Mouse (Mus musculus): ENCODE data around the gene Poll. TPM values are rescaled to one million over a fixed set of nuclear protein-coding genes. Genes with fewer than 3 reads are reported as not detected.

Gene Poll
- polyA plus RNA-seq, 1 experiment from 2014 or later: 16.4 TPM

DNA sequence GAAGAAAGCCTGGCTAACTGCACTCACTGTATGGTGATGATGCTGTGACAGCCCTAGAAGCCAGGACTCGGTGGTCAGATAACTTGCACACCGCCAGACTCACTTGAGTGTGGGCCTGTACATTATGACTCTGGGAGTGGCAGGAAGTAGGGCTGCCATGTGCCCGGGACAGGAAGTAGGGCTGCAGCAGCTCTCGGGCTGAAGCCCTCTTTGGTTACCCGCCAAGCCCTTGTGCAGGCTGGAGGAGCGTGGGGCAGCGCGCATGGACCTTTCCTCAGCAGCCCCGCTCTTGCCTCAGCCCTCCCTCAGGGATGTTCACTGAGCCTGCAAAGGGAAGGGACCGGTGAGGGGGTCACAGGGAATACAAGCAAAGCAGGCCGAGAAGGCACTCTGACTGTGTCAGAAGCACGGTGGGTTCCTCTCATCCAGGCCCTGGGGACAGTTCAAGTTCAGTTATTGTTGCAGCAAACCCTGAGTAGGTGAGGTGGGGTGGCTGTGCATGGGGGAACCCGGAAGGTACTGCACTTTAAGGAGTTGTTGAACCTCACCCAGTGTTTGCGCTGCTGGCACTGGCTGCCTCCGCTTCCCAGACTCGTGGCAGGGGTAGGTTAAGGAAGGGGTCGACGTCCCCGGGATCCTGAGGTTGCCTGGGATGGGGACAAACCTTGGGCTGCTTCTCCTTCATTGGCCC, 14.8 kb upstream of the Poll start:
- H3K4me2 ChIP-seq (replicated peaks; ENCODE audit: low read depth, low read length): no peak overlapping the region
- peaks cover 5% of the 10 kb centered on the region; the same call in 1 of the 2 replicates for H3K4me1 ChIP-seq (replicated peaks; ENCODE audit: control insufficient read depth, insufficient read depth, low read length)
- H3K9ac ChIP-seq (ENCODE audit: low read depth, low read length): no peak overlapping the region
- no peak overlapping the region for H3K27ac ChIP-seq (ENCODE audit: low read depth, low read length)
- H3K9me3 ChIP-seq (ENCODE audit: control insufficient read depth, low read length): no peaks in the 10 kb centered on the region
- peaks cover 2% of the 10 kb centered on the region for H3K27me3 ChIP-seq (ENCODE audit: control insufficient read depth, insufficient read depth, low read length)
- WGBS: 60% methylated on average over 19 of the region's 19 CpGs
- no peak for ATAC-seq (ENCODE audit: low FRiP score)
- H3K4me3 ChIP-seq (ENCODE audit: low read depth, low read length): no peak overlapping the region
- 0 out of 2 replicates have a peak, but pooled peaks cover 2% of the 10 kb centered on the region for H3K36me3 ChIP-seq (ENCODE audit: control insufficient read depth, insufficient read depth, low read length)
- DNase-seq (ENCODE audit: low spot score): no peak

DNA sequence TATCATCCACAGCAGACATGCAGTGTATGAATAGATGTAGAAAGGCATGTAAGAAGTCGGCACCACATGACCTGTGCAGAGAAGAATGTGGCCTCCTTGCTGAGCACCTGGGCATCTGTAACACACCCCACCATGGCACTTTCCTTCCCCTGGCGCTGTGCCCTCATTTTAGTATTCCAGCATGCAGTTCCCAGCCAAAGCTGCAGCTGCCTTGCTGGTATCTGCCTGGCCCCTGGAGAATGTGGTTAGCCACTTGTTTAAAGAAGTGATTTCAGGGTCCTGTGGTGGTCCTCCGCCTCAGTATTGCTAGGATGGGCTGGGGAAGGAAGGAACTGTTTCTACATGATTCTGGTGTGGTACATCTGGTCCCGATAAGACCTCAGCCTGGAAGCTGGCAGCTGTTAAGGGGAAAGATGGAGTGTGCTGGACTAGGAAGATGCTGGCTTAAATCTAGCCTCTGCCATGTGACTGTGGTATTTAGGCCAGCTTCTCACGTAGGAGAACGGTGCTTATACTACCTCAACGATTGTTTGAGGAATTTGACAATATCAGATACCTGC, 14.1 kb upstream of the Poll start:
- 79% methylated on average over 7 of the region's 7 CpGs for WGBS
- Histone ChIP-seq H3K4me2 (replicated peaks; ENCODE audit: low read depth, low read length) (no peak overlapping the region), H3K36me3 (ENCODE audit: control insufficient read depth, insufficient read depth, low read length) (0 out of 2 replicates have a peak, but pooled peaks cover 2% of the 10 kb centered on the region)

DNA sequence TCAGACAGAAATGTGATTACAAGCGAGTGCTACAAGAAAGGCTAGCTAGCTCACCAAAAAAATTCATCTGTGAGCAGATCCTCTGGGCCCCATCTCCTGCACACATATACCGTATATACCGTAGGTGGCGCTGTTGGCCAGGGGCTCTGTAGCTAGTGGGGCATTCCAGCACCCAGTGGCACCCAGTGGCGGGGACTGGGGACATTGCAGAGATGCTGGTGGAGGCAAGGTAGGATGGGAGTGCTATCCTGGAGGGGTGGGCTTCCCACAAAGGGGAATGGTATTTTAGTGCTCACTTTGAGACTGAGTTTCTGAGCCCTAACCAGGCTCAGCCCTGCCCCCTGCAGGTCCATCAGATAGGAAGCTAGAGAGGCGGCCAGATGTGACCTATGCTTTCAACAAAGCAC, 13.5 kb upstream of the Poll start:
- 0 out of 2 replicates have a peak, but pooled peaks have one; percentile 33 for ATAC-seq (ENCODE audit: low FRiP score)
- peak; percentile 74 for DNase-seq (ENCODE audit: low spot score)
- peaks cover 2% of the 10 kb centered on the region for H3K27me3 ChIP-seq (ENCODE audit: control insufficient read depth, insufficient read depth, low read length)
- no peak overlapping the region for H3K4me3 ChIP-seq (ENCODE audit: low read depth, low read length)
- H3K36me3 ChIP-seq (ENCODE audit: control insufficient read depth, insufficient read depth, low read length): 0 out of 2 replicates have a peak, but pooled peaks cover 2% of the 10 kb centered on the region
- WGBS: 29% methylated on average over 6 of the region's 6 CpGs
- H3K4me2 ChIP-seq (replicated peaks; ENCODE audit: low read depth, low read length): no peak overlapping the region
- peaks cover 5% of the 10 kb centered on the region; the same call in 1 of the 2 replicates for H3K4me1 ChIP-seq (replicated peaks; ENCODE audit: control insufficient read depth, insufficient read depth, low read length)
- H3K9ac ChIP-seq (ENCODE audit: low read depth, low read length): no peak overlapping the region
- H3K27ac ChIP-seq (ENCODE audit: low read depth, low read length): no peak overlapping the region
- no peaks in the 10 kb centered on the region for H3K9me3 ChIP-seq (ENCODE audit: control insufficient read depth, low read length)

More for the DNA sequence above, 14.1 kb upstream of the Poll start:
- peaks cover 2% of the 10 kb centered on the region for H3K27me3 ChIP-seq (ENCODE audit: control insufficient read depth, insufficient read depth, low read length)
- H3K9ac ChIP-seq (ENCODE audit: low read depth, low read length): no peak overlapping the region
- DNase-seq (ENCODE audit: low spot score) (no peak), ATAC-seq (ENCODE audit: low FRiP score) (no peak)
- no peaks in the 10 kb centered on the region for H3K9me3 ChIP-seq (ENCODE audit: control insufficient read depth, low read length)
- peaks cover 5% of the 10 kb centered on the region; the same call in 1 of the 2 replicates for H3K4me1 ChIP-seq (replicated peaks; ENCODE audit: control insufficient read depth, insufficient read depth, low read length)
- no peak overlapping the region for H3K27ac ChIP-seq (ENCODE audit: low read depth, low read length)
- H3K4me3 ChIP-seq (ENCODE audit: low read depth, low read length): no peak overlapping the region

DNA sequence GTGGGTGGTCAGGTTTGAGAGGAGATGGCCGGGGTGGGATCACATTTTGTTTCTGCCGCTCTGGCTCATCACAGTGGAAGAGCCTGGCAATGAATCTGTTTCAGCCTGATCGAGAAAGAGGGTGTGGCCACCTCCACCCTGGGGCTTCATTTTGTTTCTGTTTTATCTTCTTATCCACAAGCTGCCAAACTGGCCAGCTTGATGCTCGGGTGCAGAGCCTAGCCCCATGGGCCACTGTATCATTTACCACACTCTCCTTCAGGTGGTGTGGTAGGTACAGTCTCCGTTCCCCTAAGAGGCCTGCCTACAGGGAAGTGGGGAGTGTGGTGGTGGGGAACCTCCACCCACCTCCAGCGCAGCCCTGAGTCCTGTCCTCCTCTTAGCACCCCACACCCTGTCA, 12.7 kb upstream of the Poll start:
- Histone ChIP-seq H3K4me3 (ENCODE audit: low read depth, low read length) (no peak overlapping the region), H3K4me2 (replicated peaks; ENCODE audit: low read depth, low read length) (no peak overlapping the region), H3K27me3 (ENCODE audit: control insufficient read depth, insufficient read depth, low read length) (peaks cover 2% of the 10 kb centered on the region), H3K9me3 (ENCODE audit: control insufficient read depth, low read length) (no peaks in the 10 kb centered on the region), H3K36me3 (ENCODE audit: control insufficient read depth, insufficient read depth, low read length) (no peaks in the 10 kb centered on the region), H3K27ac (ENCODE audit: low read depth, low read length) (no peak overlapping the region), H3K9ac (ENCODE audit: low read depth, low read length) (no peak overlapping the region), H3K4me1 (replicated peaks; ENCODE audit: control insufficient read depth, insufficient read depth, low read length) (peaks cover 5% of the 10 kb centered on the region; the same call in 1 of the 2 replicates)
- ATAC-seq (ENCODE audit: low FRiP score): no peak
- 84% methylated on average over 6 of the region's 6 CpGs for WGBS
- DNase-seq (ENCODE audit: low spot score): no peak

DNA sequence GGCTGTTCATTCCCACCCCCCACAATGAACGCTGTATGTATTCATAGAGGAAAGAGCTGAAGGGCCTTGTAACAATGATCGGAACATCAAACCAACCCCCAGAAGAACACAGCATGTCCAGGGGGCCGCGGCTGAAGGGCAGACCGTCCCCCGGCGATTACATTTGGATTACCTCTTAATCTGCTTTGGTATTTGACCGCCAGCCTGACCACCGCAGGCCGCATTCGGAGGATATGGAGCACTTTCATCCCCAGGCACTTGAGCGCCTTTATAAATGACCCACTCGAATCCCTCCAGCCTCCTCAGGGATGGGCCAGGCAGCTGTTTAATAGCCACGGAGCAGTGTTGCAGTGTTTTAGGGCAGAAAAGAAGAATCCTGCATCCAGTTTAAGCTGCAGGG, 7.0 kb upstream of the Poll start:
- Histone ChIP-seq H3K27me3 (ENCODE audit: control insufficient read depth, insufficient read depth, low read length) (no peaks in the 10 kb centered on the region), H3K4me3 (ENCODE audit: low read depth, low read length) (no peak overlapping the region), H3K36me3 (ENCODE audit: control insufficient read depth, insufficient read depth, low read length) (no peaks in the 10 kb centered on the region), H3K4me1 (replicated peaks; ENCODE audit: control insufficient read depth, insufficient read depth, low read length) (no peaks in the 10 kb centered on the region), H3K4me2 (replicated peaks; ENCODE audit: low read depth, low read length) (no peak overlapping the region), H3K27ac (ENCODE audit: low read depth, low read length) (no peak overlapping the region; the same call in 1 of the 2 replicates), H3K9me3 (ENCODE audit: control insufficient read depth, low read length) (no peaks in the 10 kb centered on the region), H3K9ac (ENCODE audit: low read depth, low read length) (no peak overlapping the region)
- DNase-seq (ENCODE audit: low spot score): no peak
- 38% methylated on average over 14 of the region's 14 CpGs for WGBS
- no peak for ATAC-seq (ENCODE audit: low FRiP score)

DNA sequence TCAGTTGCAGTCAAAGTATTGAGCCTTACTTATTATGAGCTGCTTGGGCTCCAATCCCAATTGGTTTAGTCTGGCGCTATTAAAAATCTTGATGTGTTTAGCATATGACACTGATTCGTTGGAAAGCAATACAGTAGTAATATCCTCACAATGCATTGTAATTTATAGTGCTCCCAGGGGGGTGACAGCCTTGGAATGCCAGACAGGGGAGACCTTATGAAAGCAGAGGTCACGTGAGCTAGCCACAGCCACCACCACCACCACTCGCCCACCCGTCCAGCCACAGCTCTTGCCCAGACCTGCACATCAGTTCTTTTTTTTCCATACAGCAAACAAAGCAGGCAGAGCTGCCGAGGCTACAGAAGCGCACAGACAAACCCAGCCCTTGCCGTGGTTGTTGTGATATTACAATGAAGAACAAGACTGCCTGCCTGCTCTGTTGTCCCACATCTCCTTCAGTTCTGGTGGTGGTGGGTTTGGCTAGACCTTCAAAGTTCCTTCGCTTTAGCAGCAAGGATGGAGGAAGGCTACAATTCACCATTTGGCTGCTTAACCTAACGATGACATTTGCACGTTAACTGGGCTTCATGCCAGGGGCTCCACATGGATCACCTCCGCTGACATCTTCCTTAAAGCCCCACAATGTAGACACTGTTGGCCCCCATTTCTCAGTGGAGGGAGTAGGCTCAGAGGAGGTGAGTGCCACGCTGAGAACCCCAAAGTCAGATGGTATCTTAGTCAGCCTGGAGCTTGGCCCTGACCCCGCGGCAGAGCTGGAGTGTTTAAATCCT, 5.8 kb upstream of the Poll start:
- no peak overlapping the region for H3K4me3 ChIP-seq (ENCODE audit: low read depth, low read length)
- H3K9me3 ChIP-seq (ENCODE audit: control insufficient read depth, low read length): no peaks in the 10 kb centered on the region
- no peak for ATAC-seq (ENCODE audit: low FRiP score)
- H3K4me2 ChIP-seq (replicated peaks; ENCODE audit: low read depth, low read length): no peak overlapping the region
- no peaks in the 10 kb centered on the region for H3K4me1 ChIP-seq (replicated peaks; ENCODE audit: control insufficient read depth, insufficient read depth, low read length)
- H3K9ac ChIP-seq (ENCODE audit: low read depth, low read length): no peak overlapping the region
- no peak overlapping the region for H3K27ac ChIP-seq (ENCODE audit: low read depth, low read length)
- 67% methylated on average over 15 of the region's 15 CpGs for WGBS
- no peaks in the 10 kb centered on the region for H3K27me3 ChIP-seq (ENCODE audit: control insufficient read depth, insufficient read depth, low read length)
- no peaks in the 10 kb centered on the region for H3K36me3 ChIP-seq (ENCODE audit: control insufficient read depth, insufficient read depth, low read length)
- DNase-seq (ENCODE audit: low spot score): no peak

DNA sequence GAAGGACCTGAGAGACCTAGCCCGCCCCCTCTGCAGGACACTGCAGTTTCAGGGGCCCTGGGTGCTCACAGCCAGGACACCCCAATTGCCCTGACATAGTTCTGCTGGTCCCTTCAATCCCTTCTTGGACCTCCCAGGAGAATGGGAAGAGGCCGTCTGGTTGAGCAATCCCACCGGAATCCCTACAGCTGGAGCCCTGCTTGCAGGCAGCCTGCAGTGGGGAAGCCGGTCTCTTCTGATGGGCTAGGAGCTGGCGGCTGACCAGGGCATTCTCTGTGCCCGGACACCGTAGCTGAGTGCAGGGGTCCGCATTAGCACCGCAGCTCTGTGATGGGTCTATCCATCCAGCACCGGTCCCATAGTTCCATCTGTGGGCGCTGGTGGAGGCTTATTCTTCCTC, 6.2 kb downstream of the Poll start:
- H3K27ac ChIP-seq (ENCODE audit: low read depth, low read length): no peak overlapping the region
- H3K36me3 ChIP-seq (ENCODE audit: control insufficient read depth, insufficient read depth, low read length): no peaks in the 10 kb centered on the region
- H3K4me2 ChIP-seq (replicated peaks; ENCODE audit: low read depth, low read length): no peak overlapping the region
- H3K4me3 ChIP-seq (ENCODE audit: low read depth, low read length): no peak overlapping the region
- DNase-seq (ENCODE audit: low spot score) (no peak), ATAC-seq (ENCODE audit: low FRiP score) (no peak)
- WGBS: 89% methylated on average over 11 of the region's 11 CpGs
- H3K9ac ChIP-seq (ENCODE audit: low read depth, low read length): no peak overlapping the region
- H3K4me1 ChIP-seq (replicated peaks; ENCODE audit: control insufficient read depth, insufficient read depth, low read length): no peaks in the 10 kb centered on the region
- no peaks in the 10 kb centered on the region; the same call in 1 of the 2 replicates for H3K27me3 ChIP-seq (ENCODE audit: control insufficient read depth, insufficient read depth, low read length)
- H3K9me3 ChIP-seq (ENCODE audit: control insufficient read depth, low read length): no peaks in the 10 kb centered on the region

DNA sequence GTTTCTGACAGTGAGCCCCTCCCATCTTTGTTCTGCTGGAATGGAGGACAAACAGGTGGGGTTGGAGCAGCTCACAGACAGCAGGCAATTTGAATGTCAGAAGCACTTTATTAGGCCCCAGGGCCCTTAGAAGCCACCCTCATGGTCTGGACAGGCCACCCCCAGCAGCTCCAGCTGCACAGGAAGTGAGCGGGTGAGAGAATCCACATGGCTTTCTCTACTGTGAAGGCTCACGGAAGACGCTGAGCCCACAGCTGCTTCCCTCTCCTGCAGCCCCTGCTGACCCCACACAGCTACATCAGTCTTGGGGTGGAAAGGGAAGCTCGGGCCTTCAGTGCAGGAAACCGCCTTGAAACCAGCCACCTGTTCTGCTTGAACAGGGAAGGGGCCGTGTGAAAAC, 8.1 kb downstream of the Poll start:
- Histone ChIP-seq H3K9me3 (ENCODE audit: control insufficient read depth, low read length) (no peaks in the 10 kb centered on the region), H3K27me3 (ENCODE audit: control insufficient read depth, insufficient read depth, low read length) (no peaks in the 10 kb centered on the region; the same call in 1 of the 2 replicates), H3K36me3 (ENCODE audit: control insufficient read depth, insufficient read depth, low read length) (no peaks in the 10 kb centered on the region), H3K4me2 (replicated peaks; ENCODE audit: low read depth, low read length) (no peak overlapping the region), H3K9ac (ENCODE audit: low read depth, low read length) (no peak overlapping the region), H3K4me1 (replicated peaks; ENCODE audit: control insufficient read depth, insufficient read depth, low read length) (no peaks in the 10 kb centered on the region), H3K27ac (ENCODE audit: low read depth, low read length) (no peak overlapping the region), H3K4me3 (ENCODE audit: low read depth, low read length) (no peak overlapping the region)
- 79% methylated on average over 6 of the region's 6 CpGs for WGBS
- DNase-seq (ENCODE audit: low spot score) (no peak), ATAC-seq (ENCODE audit: low FRiP score) (no peak)
